Mouse (Mus musculus): Measurements from ENCODE around the gene Paqr7.

Gene Paqr7

DNA sequence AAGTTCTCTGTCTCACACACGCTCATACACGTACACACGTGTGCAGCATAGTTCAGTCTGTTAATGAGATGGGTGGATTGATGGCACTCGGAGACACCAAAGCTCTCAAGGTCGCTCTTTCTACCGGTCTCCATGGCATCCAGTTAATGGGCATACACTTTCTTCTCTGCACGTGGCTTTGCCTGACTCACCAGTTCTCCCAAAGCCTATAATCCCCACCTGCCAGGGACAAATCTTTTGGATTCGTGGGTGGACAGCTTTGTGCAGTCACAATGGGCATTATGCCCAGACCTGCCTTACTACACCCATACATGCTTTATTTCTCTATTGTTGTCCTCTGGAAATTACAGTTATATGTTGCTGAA lies 39.3 kb downstream of the Paqr7 start:
- DNase-seq (ENCODE audit: low spot score), result no peak

DNA sequence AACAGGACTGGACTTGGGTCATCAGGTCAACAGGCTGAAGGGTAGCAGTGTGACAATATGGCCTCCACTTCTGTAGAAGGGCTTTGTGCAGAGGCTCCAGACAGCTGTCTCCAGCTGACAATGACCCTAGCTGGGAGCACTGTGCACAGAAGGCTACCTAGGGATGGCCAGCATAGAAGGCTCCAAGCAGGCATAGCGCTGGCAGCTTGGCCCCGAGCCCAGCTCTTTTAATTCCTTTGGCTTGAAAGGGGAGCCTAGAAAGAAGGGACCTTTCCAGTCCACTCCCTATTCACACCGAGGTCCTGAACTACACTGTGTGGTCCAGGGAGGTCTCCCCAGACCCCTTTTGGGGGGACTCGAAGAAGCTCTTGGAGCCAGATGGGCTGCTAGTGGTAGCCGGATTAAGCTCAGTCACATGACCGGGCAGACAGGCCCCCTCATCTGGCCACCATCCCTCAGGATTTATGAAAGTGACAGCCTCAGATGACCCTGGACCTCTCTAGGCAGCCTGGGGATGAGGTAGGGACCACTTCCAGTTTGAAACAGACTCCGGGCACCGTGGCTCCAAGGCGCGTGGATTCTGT lies 42.6 kb downstream of the Paqr7 start:
- DNase-seq (ENCODE audit: low spot score), result no peak

DNA sequence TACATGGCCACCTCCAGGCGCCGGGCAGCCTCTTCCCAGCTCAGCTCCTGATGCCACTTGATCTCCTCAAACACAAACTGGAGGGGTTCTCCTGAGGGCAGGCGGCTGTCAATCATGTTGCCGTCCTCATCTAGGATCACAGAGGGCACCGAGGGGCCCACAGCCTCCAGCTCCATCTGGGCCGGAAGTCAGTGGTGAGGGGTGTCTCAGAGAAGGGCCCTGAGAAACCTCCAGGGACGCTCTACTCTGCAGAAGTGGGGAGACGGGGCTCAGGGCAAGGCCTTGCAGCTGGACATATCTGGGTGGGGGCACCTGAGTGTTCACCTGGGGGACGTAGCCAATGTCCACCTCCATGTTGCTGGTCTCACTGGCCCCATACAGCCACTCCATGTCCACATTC lies 46.2 kb downstream of the Paqr7 start:
- no peak for DNase-seq (ENCODE audit: low spot score)

DNA sequence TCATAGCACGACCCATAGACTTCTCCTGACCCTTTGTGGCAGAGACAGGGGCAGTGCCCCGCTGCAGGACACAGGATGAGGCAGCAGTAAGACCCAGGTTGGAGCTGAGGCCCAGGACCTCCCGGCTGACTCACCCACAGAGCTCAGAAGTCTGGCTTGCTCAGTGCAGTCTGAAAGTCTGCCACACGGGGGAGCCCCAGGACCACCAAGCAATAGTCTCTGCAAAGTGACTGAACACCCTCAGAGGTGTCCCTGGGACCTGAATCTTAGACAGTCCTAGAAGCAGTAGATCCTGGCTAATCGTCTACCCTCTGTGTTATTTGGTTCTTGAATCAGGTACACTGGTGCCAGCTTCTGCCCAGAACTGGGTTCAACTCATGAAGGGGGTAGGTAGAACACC lies 46.8 kb downstream of the Paqr7 start:
- DNase-seq (ENCODE audit: low spot score), result peak; percentile 95

DNA sequence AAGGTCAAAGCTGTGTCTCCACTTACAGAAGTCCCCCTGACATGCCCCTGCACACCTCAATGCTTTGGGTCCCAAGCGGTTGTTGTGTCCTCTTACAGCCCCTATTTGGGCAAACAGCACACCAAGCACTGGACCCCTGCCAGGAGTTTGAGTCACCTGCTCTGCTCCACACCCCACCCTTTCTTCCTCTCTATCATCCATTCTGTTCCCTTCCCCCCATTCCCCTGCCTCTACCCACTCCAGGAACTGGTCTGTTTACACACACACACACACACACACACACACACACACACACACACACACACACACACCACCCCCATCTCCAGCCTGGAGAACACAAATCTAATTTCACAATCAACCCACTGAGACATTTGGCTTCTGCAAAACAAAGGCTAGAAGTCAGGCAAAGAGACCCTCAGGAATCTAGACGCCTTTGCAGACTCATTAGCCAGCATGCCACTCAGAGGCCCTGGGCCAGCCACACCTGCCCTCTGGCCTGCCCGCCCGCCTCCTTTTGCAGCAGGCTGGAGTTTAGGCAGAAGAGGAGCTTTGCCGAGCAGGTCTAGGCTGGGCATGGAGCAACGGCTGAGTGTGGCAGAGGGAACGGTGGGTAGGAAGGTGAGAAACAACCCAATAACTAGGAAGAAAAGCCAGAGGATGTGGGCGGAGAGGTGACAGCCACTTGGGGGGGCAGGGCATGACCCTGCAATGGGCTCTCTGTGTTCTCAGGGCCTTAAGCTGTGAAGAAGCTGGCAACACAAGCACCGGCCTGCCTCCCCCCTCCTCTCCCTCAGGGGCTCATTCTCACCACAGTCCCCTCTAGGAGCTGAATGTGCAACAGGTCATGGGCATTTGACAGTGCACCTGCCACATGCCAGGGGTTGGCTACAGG lies 50.6 kb downstream of the Paqr7 start:
- no peak for DNase-seq (ENCODE audit: low spot score)

DNA sequence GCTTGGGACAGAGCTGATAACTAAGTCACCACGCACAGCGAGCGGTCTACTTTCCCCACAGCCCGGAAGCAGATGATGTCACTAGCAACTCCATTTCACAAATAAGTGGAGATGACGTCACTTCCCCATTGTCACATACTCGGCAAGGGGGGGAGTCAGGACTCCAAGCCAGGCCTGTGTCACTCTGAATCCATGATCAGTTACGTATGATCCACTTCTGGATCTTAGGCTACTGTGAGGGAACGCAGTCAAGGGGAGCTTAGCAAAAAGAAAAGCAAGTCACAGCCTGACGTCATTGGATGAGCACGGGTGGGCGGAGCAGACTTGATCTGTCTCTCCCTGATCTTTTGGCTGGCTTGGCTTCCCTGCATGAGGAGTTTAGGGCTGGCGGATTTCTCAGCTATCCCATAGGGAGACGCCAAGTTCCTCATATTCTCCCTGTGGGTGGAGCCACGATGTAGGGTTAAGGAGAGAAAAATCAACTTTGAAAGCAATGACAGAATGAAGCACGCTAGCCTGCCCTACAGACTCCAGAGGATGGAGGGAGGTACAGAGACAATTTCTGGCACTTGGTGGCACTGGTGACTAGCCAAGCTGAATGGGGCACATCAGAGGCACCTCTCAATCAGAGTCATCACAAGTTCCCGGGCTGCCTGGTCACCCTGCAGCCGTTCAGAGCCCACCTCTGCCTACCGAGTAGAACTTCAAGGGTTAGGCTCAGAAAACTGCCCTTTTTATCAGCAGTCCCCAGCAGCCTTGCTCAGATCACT lies 51.9 kb downstream of the Paqr7 start:
- no peak for DNase-seq (ENCODE audit: low spot score)

DNA sequence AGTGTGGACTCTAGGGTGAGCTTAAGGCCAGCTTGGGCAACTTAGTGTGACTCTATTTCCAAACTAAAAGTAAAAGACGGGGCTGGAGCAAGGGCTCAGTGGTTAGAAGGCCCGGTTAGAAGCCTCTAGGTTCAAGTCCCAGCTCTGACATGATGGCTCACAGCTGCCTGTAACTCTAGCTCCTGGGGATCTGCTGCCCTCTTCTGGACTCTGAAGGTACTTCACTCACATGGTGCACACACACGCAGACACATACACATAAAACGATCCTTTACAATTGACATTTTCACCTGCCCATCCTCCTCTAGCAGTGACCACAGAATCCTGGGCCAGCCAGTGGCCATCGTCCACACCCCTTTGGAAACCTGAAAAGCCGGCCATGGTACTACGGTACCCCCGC lies 53.4 kb downstream of the Paqr7 start:
- no peak for DNase-seq (ENCODE audit: low spot score)

DNA sequence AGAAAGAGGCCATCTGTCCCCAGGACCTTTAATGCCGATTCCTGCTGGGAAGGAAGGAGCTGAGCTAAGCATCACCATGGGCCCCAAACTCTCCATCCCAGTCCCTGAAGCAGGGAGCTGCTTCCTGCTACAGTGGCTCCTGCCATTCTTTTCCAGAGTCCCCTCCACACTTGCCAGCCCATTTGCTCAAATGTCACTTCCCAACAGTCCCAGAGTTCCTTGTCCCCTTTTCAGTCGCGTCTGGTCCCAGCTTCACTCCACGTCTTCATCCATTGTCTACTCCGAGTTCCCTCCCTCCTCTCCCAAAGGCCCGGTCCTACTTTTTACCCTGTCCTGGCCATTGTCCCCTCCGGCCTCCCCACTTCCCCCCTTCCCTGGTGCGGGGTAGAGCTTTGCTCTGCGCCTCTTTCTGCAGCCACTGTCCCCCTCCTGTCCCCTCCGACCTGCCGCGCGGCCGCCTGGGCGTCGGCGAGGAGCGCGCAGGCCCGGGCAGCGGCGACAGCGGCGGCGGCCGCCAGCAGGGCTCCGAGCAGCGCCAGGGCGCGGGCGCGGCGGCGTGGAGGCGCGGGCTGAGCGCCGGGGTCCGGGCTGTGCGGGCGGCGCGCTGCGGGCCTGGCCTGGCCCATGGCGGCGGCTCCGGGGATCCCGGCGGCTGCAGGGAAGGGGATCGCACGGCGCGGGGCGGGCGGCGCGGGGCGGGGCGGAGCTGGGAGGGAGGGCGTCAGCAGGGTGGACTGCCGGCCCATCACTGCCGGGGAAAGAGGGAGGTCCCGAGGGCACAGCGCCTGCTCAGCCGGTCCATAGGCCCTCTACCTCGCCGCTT lies 55.2 kb downstream of the Paqr7 start, which contains the start of gene Selenon:
TSS of gene Selenon (minus strand) at position 673 of the 823 bp plus-strand sequence.
- no peak for DNase-seq (ENCODE audit: low spot score)

DNA sequence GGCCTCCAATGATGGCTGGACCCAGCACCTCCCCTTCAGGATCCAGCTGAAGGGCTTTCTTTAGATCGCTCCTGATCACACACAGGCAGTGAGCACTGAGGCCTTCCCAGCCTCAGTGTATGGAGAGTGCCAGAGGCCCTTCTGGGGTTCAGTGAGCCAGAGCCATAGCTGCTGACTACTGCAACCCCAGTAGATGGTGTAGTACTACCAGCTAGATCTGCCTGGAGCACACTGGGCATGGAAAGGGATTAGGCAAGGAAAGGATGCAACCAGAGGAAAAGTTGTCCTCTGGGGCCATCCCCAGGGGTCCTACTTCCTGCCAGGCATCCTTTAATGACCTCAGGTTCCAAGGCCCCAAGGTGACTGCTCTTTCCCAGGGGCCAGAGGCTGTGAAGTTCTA lies 57.1 kb downstream of the Paqr7 start:
- DNase-seq (ENCODE audit: low spot score), result no peak

DNA sequence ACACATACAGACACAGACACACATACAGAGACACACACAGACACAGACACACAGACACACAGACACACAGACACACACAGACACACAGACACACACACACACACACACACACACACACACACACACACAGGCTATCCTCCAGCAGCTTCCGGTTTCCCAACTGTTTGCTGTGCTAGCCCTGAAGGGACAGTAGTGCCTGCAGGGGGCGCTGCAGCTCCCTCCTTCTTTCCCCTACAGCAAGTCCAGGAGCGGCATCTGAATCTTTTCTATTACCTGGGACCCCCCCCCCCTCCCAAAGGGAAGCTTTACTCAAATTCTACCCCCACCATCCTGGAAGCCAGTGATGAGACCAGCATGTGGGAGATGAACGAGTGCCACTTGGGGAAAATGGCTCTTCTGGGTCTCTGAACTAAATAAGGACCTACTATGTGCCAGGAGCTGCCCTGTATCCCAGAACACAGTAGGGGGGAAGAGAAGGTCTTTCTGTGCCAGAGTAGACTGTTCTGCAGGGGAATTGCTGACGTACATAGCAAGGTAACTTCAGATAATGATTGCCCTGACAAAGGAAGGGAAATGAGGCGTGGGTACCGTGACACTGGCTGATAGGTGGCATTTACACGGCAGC lies 59.6 kb downstream of the Paqr7 start:
- no peak for DNase-seq (ENCODE audit: low spot score)

DNA sequence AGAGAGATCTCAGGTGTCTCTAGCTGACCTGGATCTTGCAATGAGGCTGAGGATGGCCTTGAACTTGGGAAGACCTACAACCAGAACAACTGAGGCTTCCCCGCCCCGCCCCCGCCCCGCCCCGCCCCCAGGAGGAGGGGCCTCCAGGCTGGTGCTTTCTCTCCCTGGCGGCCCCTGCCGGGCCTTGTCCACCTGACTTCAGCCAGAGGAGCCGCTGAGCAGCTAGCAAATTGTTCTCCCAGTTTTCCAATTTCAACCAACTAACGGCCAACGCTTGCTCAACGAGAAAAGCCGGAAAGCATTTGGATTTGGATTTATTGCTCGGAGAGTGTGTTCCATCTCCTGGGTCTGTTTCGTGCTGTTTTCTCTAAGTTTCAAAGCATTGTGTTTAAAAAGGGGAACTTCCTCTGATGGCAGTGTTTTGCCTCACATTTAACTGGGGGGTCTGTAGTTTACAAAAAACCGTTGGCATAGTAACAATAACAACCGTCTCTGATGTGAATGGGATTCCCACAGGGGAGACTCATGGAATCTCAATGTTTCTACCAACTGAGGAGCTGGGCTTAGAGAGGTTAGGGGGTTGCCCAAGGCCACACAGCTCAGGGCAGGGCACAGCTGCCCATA lies 61.2 kb downstream of the Paqr7 start:
- DNase-seq (ENCODE audit: low spot score), result no peak

DNA sequence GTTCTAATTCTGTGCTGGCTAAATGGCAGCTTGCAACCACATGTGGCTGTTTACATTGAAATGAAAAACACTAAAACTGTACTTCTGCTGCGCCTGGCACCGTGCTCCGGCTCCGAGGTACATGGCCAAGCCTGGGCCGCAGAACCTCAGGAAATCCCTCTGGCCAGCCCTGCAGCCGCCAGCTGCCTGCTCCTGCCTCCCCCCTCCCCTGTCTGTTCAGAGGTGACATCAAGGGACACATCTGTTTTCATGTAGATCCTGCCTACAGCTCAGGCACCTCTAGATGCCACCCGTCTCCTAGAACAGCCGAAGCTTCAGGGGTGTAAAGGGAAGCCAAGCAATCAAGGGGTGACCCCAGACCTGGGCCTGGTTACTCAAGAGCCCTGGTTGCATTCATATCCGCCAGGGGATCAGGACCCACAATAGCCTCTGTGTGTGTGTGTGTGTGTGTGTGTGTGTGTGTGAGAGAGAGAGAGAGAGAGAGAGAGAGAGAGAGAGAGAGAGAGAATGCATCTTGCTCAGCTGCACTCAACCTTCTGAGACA lies 62.1 kb downstream of the Paqr7 start:
- no peak for DNase-seq (ENCODE audit: low spot score)

DNA sequence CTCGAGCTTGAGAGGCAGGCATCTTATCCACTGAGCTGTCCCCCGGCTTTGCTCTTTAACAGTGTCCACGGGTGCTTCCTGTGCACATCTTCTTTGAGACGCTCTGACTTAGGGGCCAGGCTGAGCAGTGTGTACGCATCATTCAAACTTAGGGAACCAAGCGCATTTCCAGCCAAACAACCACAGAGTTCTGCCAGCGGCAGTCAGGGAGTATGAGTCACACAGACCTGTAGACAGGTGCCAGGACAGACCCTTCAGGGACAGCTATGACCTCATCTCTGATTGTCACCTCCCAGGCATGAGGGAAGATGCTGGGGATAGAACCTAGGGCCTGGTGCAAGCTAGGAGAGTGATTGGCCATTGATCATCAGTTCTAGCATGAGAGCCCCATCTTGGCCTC lies 62.7 kb downstream of the Paqr7 start:
- no peak for DNase-seq (ENCODE audit: low spot score)
